Mouse (Mus musculus) liver (tissue): Measurements from ENCODE around the gene Olfr1000.
"Not testable (repeated sequence)": the region's sequence is repeated elsewhere in the genome, so short reads cannot be mapped to it uniquely, and the experiment has no call there.

Source experiments
- DNase-seq: peaks from one replicate; pipeline ENCODE4 v3.0.0-alpha.2; 2020; ENCODE audit warnings: mixed read lengths

Olfr1000 gene

DNA sequence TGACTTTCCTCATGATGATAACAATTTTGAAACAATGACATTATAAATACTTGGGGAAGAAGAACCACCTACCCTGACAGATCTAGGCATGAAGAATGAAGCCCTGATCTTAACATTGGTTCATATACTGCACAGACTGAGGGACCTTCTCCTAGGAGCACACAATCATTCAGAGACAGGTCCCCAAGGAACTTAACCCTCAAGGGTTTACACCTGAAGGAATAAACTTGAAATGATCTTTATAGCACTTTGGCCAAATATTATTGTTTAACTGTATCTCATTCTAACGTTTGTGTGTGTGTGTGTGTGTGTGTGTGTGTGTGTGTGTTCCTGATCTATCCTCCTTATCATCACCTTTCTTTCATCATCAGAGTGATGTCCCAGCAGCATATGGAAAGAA is at the start of gene Olfr1000:
TSS of gene Olfr1000 (minus strand) at position 101 of the 400 bp plus-strand sequence.
- DNase-seq: no peak

DNA sequence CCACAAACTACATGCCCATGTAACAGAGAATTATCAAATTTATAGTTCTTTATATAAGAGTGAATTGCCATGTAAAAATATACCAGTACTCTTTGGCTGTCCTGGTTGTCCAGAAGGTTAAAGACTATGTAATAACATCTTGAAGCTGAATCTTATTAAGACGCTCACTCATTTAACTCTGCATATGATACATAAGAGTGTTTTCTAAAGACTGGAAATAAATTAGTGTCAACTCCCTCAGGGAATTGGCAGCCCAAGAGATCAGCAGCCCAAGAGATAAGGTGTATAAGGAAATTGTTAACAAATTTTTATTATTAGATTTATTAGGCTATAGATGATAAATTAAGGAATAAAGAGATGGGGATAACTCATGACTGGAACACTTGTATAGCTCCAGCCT is 38.9 kb upstream of the Olfr1000 start, which contains the start of gene Olfr1002:
TSS of gene Olfr1002 (minus strand) at position 101 of the 400 bp plus-strand sequence.
- no peak for DNase-seq

DNA sequence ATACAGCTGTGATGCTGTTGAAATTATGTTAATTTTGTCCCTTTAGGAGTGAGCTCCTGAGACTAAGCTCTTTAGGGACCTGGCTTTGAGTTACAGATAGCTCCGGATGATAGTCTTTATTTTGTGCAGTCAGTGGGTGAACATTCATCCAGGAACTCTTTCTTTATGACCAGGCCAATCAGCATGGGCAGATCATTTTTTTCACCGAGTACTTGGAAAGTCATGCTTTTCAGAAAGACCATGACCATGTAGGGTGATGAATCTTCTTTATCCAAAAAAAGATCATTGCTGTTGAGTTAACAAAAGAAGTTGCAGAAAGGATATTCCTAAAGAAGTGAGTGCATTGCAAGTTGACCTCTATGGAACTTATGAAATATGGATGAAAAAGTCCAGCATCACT is 23.1 kb downstream of the Olfr1000 start, which contains the start of gene Olfr998:
TSS of gene Olfr998 (plus strand) at position 301 of the 400 bp plus-strand sequence.
- not testable (repeated sequence) for DNase-seq

DNA sequence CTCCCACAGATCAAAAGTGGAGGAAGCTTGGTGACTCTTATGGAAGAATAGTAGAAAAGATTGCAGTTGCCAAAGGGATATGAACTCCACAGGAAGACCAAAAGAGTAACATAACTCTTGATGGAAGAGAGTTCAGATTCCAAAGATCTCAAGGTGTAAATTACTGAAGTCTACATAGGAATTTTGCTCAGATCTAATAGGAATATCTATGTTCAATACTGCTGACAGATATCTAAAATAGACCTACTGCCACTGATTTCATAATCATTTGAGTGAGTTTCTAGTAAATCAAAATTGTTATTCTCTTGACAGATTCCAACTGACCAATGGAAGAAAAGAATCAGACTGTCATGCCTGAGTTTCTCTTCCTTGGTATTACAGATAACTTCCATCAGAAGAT is 32.8 kb downstream of the Olfr1000 start, which contains the start of gene Olfr996:
TSS of gene Olfr996 (plus strand) at position 301 of the 400 bp plus-strand sequence.
- no peak for DNase-seq

DNA sequence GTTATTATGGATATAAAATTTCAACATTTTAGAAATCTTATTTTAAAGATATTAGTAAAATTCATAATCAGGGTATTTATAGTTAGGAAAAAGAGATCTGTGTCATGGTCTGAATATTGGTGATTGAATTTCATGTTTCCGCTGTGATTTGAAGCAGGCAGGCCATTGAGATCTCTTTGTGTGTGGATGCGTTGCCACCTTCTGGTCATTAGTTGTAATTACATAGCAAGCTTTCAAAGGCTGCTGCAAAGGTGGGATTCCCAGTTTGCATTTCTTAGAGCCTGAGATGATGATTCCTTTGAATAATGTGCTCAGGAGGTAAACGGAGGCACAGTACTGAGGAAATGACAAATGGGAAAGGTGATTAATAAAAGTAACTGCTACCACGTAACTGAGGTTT is 50.5 kb downstream of the Olfr1000 start:
- peak; percentile 3 for DNase-seq

DNA sequence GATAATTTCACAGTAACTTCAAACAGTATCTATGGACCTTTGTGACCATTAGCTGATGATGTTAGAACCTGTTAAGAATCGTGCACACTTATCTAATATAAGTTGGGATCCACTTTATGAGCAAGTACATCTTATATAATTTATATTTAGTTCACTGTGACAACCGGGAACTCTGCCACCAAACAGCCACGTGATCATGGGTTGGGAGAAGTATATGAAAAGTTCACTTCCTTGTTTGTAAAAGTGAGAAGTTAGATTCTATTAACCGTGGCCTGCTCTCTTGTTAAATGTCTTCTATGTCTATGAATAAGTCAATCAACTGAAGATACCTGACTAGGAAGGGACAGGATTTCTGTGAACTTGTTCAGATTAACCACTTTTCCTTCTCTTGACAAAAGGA is 51.5 kb downstream of the Olfr1000 start:
- no peak for DNase-seq
